Mouse (Mus musculus): ENCODE measurements around the gene Ddah1. TPM values are rescaled to one million over a fixed set of nuclear protein-coding genes. Genes with fewer than 3 reads are reported as not detected.

Ddah1 gene
- polyA plus RNA-seq, 1 experiment from 2014 or later, result 53.5 TPM

DNA sequence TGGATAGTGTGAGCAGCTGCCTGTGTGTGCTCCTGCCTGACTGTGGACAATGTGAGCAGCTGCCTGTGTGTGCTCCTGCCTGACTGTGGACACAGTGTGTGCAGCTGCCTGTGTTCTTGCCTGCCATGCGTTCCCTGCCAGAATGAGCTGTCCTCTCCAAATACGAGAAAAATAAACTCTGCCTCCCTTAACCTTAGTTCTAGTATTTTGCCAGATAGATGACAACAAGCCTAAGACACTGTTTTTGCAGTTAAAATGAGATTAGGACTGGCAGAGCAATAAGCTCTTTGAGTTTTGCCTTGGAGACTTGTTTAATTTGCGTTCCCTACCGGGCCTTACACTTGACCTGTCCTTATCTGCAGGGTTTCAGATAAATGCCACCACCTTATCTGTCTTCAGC is 63.7 kb downstream of the Ddah1 start:
- H3K27ac ChIP-seq, result no peak overlapping the region
- no peaks in the 10 kb centered on the region for H3K9me3 ChIP-seq
- no peak for ATAC-seq (ENCODE audit: low FRiP score, low read depth)
- no peaks in the 10 kb centered on the region for H3K36me3 ChIP-seq
- H3K4me3 ChIP-seq, result no peak overlapping the region
- no peaks in the 10 kb centered on the region for H3K27me3 ChIP-seq (replicated peaks)
- H3K4me2 ChIP-seq (replicated peaks), result no peak overlapping the region
- H3K9ac ChIP-seq, result no peak overlapping the region
- WGBS, result 88% methylated on average over 4 of the region's 4 CpGs
- peaks cover 14% of the 10 kb centered on the region for H3K4me1 ChIP-seq

DNA sequence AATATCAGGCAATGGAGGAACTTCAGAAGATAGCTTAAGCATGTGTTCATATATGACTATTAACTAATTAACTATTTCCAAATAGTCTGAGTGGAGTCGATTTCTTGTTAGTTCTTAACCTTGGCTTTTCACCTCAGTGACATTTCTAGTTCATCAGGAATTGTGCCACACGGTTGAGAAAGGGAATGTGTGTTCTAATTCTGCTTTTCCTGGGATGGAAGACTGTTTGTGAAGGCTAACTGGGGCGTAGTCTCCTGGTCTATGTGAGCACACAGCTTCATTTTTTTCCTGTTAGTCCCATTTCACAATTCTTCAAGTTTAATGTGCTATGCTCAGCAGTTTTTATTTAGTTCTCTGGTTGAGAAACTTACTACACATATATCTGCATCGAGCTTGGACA is 65.2 kb downstream of the Ddah1 start:
- 89% methylated on average over 4 of the region's 4 CpGs for WGBS
- H3K27ac ChIP-seq, result no peak overlapping the region
- no peaks in the 10 kb centered on the region for H3K9me3 ChIP-seq
- H3K27me3 ChIP-seq (replicated peaks), result no peaks in the 10 kb centered on the region
- H3K36me3 ChIP-seq, result no peaks in the 10 kb centered on the region
- H3K4me1 ChIP-seq, result peaks cover 27% of the 10 kb centered on the region
- ATAC-seq (ENCODE audit: low FRiP score, low read depth), result no peak
- H3K4me2 ChIP-seq (replicated peaks), result no peak overlapping the region
- H3K9ac ChIP-seq, result no peak overlapping the region
- no peak overlapping the region for H3K4me3 ChIP-seq

DNA sequence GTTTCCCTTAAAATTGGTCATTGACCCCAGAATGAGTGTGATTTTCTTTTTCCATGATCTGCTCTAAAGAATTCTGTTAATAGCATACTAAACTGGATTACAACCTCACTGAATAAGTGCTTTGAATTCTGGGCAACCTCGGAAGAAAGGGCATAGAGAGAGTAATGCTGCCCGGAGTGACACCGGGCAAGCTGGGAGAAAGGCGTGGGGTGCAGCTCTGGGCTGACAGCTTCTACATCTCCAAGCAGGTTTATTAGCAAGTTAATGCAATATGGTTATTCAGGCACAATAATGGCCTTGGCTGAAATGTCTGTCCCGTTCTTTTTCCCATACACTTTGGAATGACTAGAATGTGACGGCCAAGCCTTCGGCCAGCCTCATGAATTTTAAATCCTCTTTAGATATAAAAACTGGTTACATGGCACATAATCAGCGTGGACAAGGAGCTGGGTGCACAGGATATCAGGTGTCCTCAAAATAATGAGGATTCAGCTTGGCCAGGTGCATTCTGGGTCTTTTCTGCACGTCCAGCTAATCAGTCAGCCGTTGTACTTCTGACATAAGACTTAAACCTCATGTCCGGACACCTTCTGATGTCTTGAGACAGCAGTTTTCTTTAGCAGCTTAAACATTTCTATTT is 67.1 kb downstream of the Ddah1 start:
- no peak overlapping the region for H3K4me3 ChIP-seq

DNA sequence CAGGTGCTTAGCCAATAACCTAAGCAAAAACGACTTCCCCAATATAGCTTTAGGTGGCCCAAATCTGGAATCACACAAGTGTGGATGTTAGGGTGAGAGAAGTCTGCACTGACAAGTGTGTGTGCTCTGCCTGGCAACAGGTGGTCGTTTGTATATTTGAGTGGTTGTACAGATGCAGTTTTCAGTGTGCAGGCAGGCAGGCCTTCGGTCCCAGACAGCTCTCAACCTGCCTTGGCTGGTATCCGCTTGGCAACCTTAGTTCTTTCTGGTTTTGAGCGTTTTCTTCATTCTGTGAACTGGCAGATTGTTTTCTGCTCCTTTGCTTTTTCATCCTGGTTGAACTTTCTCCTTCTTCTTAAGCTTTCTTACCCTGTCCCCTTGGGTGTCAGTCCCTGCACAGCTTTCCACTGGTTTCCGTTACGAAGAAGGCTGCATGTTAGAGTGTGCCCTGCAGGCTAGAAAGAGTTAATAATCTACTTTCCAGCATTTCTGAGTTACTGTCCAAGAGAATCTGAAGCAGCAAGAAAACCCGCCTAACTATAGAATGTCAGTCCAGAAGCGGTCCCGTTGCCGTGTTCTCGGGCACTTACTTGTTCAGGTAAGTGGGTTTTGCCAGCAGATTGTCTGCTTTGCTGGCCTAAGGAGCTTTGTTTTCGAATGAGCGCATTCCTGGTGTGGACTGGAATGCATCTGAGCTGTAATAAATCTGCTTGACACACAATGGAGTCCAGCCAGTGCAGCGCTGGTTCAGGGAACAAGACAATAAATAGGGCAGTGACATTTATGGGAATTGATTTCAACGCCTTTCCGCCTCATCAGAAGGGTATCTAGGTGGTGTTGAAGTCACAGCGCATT is 68.9 kb downstream of the Ddah1 start:
- no peaks in the 10 kb centered on the region for H3K36me3 ChIP-seq
- no peak overlapping the region for H3K9ac ChIP-seq
- 0 out of 2 replicates have a peak overlapping the region, but pooled peaks have one; percentile 1 for H3K4me3 ChIP-seq
- peak overlapping the region; percentile 55 for H3K4me2 ChIP-seq (replicated peaks)
- H3K27ac ChIP-seq, result 0 out of 2 replicates have a peak overlapping the region, but pooled peaks have one; percentile 0
- WGBS, result 23% methylated on average over 18 of the region's 18 CpGs
- no peaks in the 10 kb centered on the region for H3K27me3 ChIP-seq (replicated peaks)
- H3K4me1 ChIP-seq, result peaks cover 32% of the 10 kb centered on the region
- H3K9me3 ChIP-seq, result no peaks in the 10 kb centered on the region
- peak; percentile 73 for ATAC-seq (ENCODE audit: low FRiP score, low read depth)

More for the DNA sequence above, 67.1 kb downstream of the Ddah1 start:
- 31% methylated on average over 11 of the region's 11 CpGs for WGBS
- Histone ChIP-seq H3K9ac (no peak overlapping the region), H3K27me3 (replicated peaks) (no peaks in the 10 kb centered on the region), H3K27ac (no peak overlapping the region), H3K4me2 (replicated peaks) (peak overlapping the region; percentile 18), H3K36me3 (no peaks in the 10 kb centered on the region), H3K9me3 (no peaks in the 10 kb centered on the region), H3K4me1 (peaks cover 32% of the 10 kb centered on the region)
- ATAC-seq (ENCODE audit: low FRiP score, low read depth), result no peak

DNA sequence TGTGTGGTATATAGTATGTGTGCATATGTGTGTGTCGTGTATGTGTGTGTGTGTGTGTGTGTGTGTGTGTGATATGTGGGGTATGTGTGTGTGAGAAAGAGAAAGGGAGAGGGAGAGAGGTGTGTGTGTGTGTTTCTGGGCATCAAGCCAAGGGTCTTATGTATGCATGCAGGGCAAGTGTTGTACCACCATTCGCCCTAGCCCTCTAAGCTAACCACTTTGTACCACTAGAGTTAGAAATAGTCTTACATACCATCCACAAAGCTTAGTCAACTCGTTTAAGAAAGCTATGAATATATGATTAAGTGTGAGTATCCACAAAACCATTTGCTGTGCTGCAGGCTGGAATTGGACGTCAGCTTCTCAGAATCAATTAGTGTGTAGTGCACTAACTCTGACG is 70.4 kb downstream of the Ddah1 start:
- no peak overlapping the region for H3K27ac ChIP-seq
- peaks cover 32% of the 10 kb centered on the region for H3K4me1 ChIP-seq
- no peaks in the 10 kb centered on the region for H3K9me3 ChIP-seq
- no peaks in the 10 kb centered on the region for H3K36me3 ChIP-seq
- H3K4me2 ChIP-seq (replicated peaks), result no peak overlapping the region
- no peak overlapping the region for H3K4me3 ChIP-seq
- no peak overlapping the region for H3K9ac ChIP-seq
- no peaks in the 10 kb centered on the region for H3K27me3 ChIP-seq (replicated peaks)
- no peak for ATAC-seq (ENCODE audit: low FRiP score, low read depth)
- WGBS, result 60% methylated on average over 5 of the region's 5 CpGs

DNA sequence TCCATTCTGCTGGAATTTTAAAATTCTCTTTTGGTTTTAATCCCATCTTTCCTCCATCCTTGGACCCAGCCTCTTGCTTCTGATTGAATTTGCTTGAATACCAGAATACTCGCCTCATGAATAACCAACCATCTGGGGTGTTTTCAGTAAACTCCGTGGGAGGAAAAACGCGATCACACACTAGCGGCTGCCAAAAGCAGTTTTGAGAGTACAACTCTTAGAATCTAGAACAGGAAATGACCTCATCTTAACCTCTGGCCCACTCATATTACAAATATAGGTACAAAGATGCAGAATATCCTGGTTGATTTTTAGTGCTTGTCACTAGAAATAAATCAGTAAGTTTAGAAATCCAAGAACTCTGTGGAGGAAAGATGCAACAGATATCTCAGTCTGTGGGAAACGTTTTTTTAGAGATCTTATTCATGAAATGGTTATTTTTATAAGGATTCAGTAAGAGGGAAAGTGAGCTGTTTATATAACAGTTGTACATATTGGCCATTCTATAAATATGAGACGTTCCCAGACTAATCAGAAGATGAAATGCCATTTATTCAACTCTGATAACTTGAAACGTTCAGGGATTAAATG is 75.6 kb downstream of the Ddah1 start:
- H3K36me3 ChIP-seq, result no peaks in the 10 kb centered on the region
- no peak for ATAC-seq (ENCODE audit: low FRiP score, low read depth)
- no peak overlapping the region for H3K4me2 ChIP-seq (replicated peaks)
- no peaks in the 10 kb centered on the region for H3K27me3 ChIP-seq (replicated peaks)
- H3K9me3 ChIP-seq, result no peaks in the 10 kb centered on the region
- WGBS, result 74% methylated on average over 8 of the region's 8 CpGs
- no peak overlapping the region for H3K27ac ChIP-seq
- no peak overlapping the region for H3K4me3 ChIP-seq
- no peak overlapping the region for H3K9ac ChIP-seq
- peaks cover 1% of the 10 kb centered on the region; the same call in 1 of the 2 replicates for H3K4me1 ChIP-seq

DNA sequence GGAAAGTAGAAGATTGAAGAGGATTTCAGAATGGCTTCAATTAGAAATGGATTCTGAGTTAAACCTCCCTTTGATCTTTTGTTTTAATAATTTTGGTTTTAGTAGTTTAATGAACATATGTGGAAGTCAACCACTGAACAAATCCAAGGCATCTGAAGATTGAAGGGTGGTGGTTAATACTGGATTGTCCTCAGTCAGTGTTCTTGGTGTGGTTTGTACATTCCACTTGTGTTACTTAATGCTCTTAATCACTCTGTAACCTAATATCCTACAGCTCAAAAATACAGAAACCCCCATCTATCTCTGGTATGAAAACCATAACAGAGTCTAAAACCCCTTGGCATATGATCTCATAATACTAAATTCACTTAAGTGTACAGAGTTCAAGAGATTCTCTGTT is 79.8 kb downstream of the Ddah1 start:
- no peak overlapping the region for H3K4me3 ChIP-seq
- H3K27ac ChIP-seq, result no peak overlapping the region
- H3K9me3 ChIP-seq, result no peaks in the 10 kb centered on the region
- H3K4me1 ChIP-seq, result 0 out of 2 replicates have a peak, but pooled peaks cover 3% of the 10 kb centered on the region
- no peak for ATAC-seq (ENCODE audit: low FRiP score, low read depth)
- no peaks in the 10 kb centered on the region for H3K27me3 ChIP-seq (replicated peaks)
- H3K4me2 ChIP-seq (replicated peaks), result no peak overlapping the region
- H3K9ac ChIP-seq, result no peak overlapping the region
- no peaks in the 10 kb centered on the region for H3K36me3 ChIP-seq

DNA sequence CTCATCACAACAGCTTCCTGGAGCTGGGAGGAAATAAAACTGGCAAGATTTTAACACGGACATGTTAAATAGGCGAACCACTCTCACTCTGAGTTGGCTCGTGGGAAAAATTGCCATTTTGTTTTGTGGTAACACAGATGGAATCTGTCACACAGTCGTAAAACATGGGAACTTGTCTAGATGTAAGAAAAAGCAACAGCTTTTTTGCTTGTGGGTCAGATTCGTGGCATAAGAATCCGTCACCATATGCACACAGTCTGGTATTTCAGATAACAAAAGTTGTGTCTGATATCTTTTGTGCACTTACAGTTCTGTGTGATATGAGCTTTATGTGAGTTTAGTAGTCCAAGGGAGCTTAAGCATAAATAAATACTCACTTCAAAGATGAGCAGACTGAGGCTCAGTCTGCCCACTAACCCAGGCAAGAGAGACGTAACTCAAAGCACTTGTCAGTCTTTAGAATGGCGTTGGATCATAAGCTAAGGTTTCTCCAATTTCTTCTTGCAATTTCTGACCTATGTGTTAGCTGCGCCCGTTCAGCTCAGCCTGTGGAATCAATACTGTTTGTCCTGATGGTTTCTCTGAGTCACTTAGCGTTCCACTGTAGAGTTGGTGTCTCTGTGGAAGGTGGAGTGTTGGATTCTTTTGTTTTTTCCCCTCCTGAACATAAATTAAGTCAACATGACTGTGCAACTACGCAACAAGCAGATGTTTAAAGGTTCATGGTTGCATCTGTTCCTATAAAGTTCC is 83.7 kb downstream of the Ddah1 start:
- Histone ChIP-seq H3K9me3 (no peaks in the 10 kb centered on the region), H3K4me3 (no peak overlapping the region), H3K27me3 (replicated peaks) (no peaks in the 10 kb centered on the region), H3K27ac (no peak overlapping the region), H3K36me3 (no peaks in the 10 kb centered on the region), H3K9ac (no peak overlapping the region), H3K4me2 (replicated peaks) (no peak overlapping the region), H3K4me1 (0 out of 2 replicates have a peak, but pooled peaks cover 3% of the 10 kb centered on the region)
- ATAC-seq (ENCODE audit: low FRiP score, low read depth), result no peak
- WGBS, result 73% methylated on average over 12 of the region's 12 CpGs

DNA sequence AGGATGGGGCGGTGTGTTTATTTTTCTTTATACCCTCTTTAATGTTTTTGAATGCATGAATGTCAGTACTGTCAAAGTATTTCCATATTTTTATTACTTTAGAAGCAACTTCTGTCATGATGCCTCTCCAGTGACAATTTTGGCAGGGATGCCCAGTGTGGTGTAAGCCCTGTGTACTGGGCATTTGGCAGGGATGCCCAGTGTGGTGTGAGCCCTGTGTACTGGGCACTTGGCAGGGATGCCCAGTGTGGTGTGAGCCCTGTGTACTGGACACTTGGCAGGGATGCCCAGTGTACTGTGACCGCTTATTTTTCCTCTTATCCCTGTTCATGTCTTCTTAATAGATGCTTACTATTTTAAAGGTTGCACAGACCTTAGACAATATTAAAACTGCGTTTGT is 85.4 kb downstream of the Ddah1 start:
- WGBS, result 87% methylated on average over 3 of the region's 3 CpGs
- Histone ChIP-seq H3K4me3 (no peak overlapping the region), H3K9ac (no peak overlapping the region), H3K9me3 (no peaks in the 10 kb centered on the region), H3K27ac (no peak overlapping the region), H3K4me2 (replicated peaks) (no peak overlapping the region), H3K36me3 (no peaks in the 10 kb centered on the region), H3K27me3 (replicated peaks) (no peaks in the 10 kb centered on the region), H3K4me1 (0 out of 2 replicates have a peak, but pooled peaks cover 3% of the 10 kb centered on the region)
- no peak for ATAC-seq (ENCODE audit: low FRiP score, low read depth)

DNA sequence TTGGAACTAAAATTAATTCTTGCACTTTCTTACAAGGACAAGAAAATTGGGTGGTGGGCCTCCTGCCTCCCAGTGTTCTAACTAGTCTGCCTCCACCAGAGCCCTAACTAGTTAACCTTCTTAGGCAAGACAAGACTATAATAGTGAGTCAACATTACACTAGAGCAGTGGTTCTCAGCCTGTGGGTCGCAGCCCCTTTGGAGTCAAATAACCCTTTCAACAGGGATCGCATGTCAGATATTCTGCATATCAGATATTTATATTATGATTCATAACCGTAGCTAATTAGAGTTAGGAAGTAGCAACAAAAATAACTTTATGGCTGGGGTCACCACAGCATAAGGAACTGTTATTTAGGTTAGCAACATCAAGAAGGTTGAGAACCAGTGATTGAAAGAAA is 86.4 kb downstream of the Ddah1 start:
- Histone ChIP-seq H3K4me1 (0 out of 2 replicates have a peak, but pooled peaks cover 3% of the 10 kb centered on the region), H3K9me3 (no peaks in the 10 kb centered on the region), H3K36me3 (no peaks in the 10 kb centered on the region), H3K27ac (no peak overlapping the region), H3K4me3 (no peak overlapping the region), H3K27me3 (replicated peaks) (no peaks in the 10 kb centered on the region), H3K4me2 (replicated peaks) (no peak overlapping the region), H3K9ac (no peak overlapping the region)
- ATAC-seq (ENCODE audit: low FRiP score, low read depth), result no peak
- 94% methylated on average over 3 of the region's 3 CpGs for WGBS

DNA sequence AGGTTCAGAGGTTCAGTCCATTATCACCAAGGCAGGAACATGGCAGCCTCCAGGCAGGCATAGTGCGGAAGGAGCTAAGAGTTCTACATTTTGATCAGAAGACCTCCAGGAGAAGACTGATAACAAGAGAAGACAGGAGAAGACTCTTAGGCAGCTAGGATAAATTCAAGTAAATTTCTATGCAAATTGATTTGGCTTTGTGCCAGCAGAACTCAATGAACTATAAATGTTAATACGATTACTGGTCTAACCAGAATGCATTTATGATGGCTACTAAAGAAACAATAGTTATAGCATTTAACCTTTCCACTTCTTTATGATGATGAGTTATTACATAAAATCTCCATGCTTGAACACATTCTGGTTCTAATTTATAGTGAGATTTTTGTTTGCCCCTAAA is 87.8 kb downstream of the Ddah1 start:
- H3K9me3 ChIP-seq, result no peaks in the 10 kb centered on the region
- H3K27ac ChIP-seq, result no peak overlapping the region
- no peaks in the 10 kb centered on the region for H3K36me3 ChIP-seq
- 0 out of 2 replicates have a peak, but pooled peaks cover 3% of the 10 kb centered on the region for H3K4me1 ChIP-seq
- no peaks in the 10 kb centered on the region for H3K27me3 ChIP-seq (replicated peaks)
- H3K4me3 ChIP-seq, result no peak overlapping the region
- no peak overlapping the region for H3K4me2 ChIP-seq (replicated peaks)
- ATAC-seq (ENCODE audit: low FRiP score, low read depth), result no peak
- no peak overlapping the region for H3K9ac ChIP-seq
- 80% methylated on average over 2 of the region's 2 CpGs for WGBS

DNA sequence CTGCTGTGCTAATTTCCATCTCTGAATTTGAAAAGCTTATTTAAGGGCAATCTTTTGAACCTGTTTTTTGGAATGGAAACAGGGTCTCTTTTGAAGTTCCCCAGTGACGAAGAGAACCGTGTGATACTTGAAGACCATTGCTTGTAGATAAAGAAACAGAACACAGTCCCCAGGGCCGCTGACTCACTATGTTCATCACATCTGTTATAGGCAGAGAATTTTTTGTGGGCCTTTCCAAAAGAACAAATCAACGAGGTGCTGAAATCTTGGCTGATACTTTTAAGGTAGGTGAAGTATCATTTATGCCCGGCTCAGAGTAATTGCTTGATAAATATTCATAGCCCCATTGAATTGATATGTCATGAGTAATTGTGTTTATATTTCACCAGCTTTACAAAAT is 93.6 kb downstream of the Ddah1 start:
- H3K9ac ChIP-seq, result no peak overlapping the region
- no peak overlapping the region for H3K4me3 ChIP-seq
- H3K27ac ChIP-seq, result no peak overlapping the region
- 80% methylated on average over 5 of the region's 5 CpGs for WGBS
- H3K4me2 ChIP-seq (replicated peaks), result no peak overlapping the region
- no peak for ATAC-seq (ENCODE audit: low FRiP score, low read depth)
- no peaks in the 10 kb centered on the region for H3K36me3 ChIP-seq
- H3K9me3 ChIP-seq, result no peaks in the 10 kb centered on the region
- no peaks in the 10 kb centered on the region for H3K27me3 ChIP-seq (replicated peaks)
- 0 out of 2 replicates have a peak, but pooled peaks cover 5% of the 10 kb centered on the region for H3K4me1 ChIP-seq

All from neural tube, embryonic 12.5 days (tissue).